Mouse (Mus musculus) layer of hippocampus, adult 11-12 months (tissue): Measurements from ENCODE around the gene Cdh15.

Source experiments
- DNase-seq: peaks from one replicate; pipeline ENCODE4 v3.0.0; 2022; ENCODE audit warnings: low spot score

The Cdh15 gene

DNA sequence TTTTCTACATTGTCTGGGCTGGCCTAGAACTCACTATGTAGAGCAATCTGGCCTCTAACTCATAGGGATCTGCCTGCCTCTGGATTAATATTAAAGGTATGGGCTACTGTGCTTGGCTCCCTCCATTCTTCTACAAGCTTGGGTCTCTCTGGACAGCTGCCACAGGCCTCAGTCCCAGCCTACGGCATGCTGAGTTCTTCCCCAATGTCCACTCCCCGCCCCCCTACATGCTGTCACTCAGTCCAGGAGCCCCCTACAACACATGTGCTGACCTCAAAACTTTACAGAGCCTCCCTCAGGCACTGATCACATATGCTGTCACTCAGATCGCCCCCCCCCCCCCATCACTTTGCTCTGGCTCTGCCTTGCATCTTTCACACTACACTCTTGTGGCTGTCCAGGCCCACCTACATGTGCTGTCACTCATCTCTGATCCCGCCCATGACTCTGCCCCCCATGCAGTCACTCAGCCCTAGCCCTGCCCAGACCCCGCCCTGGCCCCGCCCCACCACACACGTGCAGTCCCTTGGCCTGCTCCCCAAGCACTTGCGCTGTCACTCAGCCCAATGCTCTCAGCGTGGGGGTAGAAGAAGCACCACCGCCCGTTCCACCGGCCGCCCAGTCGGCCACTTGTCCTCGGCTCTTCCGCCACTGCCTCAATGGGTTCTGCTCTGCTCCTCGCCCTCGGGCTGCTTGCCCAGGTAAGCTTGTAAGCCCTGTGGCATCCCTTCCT lies at the start of gene Cdh15:
Gene Cdh15, plus strand, starts transcription at position 138 of the 733 bp plus-strand sequence.
- peak; percentile 27 for DNase-seq

DNA sequence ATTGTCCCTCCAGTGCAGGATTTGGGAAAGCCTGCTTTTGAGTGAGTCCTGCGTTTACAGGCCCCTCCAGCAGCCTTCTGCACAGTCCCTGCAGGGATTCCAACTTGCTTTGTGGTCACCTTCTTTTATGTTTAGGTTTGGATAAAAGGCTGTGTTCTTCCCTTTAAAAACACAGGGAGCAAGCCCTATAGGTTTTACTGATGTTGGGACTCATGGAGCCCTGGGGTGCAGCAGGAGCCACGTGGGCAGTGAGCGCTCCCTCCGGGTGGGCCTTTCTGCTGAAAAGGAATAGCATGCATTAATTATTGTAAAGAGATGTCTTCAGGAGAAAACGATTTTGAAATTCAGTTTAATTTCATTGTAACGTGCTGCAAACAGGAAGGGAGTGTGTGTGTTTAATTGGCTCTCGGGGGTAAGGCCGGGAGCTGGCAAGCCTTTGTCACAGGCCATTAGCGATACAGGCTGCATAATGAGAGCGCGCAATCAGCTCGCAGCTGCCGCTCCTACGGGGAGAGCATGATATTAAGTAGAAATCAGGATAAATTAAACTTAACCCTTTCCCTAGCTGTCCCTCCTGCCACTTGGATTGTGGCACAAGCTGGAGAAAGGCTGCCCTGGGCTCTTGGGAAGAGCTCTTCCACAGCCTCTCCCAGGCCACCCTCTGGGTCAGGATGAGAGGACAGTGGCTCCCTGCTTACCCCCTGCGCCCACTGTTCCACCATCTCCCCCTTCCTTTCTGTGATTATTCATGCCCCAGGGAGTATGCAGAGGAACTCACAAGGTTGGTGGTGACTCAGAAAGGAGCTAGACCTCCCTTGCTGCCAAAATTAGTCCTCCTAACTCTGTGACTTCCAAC lies 43.6 kb upstream of the Cdh15 start:
- DNase-seq: no peak

- peak; percentile 36 for DNase-seq
Measured at GRCm38 (mm10) chr8:122805349-122805748, 42.4 kb upstream of the Cdh15 start.

GRCm38 (mm10) chr8:122806956-122807538 lies 40.7 kb upstream of the Cdh15 start:
- DNase-seq: no peak

DNA sequence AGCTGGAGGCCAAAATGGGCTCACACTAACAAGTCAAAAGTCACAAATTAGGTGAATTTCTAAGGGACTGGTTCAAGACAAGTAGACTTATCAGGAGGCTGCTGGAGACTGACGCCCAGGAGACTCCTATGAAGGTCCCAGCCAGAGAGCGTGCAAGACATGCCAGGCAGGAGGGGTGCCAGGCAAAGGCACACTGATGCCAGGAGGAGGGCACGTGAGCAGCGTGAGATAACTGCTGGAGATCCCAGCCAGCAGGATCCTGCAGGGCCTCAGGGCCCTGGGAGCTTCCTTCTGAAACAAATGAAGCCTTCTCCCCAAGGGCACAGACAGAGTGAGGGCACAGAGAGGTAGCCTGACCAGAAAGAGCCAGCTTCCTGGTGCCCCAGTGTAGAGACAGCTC lies 39.9 kb upstream of the Cdh15 start:
- no peak for DNase-seq

DNA sequence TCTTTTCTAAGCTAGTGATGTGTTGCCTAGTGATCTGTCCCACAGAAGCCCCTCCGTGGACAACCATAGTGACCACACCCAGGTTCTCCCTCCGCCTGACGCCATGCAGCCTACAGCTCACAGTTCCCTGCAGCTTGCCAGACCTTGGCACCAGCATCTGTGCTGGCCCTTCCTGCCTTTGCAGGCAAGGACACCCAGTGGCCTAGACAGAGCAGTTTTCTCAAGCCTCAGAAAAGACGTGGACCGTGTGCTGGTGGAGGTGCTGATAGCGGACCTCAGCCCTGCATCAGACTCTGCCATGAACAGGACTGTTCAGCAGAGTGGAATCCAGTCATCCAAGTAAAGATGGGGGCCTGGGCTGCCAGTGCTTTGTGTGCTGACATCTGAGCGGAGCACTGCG lies 37.4 kb upstream of the Cdh15 start:
- no peak for DNase-seq

DNA sequence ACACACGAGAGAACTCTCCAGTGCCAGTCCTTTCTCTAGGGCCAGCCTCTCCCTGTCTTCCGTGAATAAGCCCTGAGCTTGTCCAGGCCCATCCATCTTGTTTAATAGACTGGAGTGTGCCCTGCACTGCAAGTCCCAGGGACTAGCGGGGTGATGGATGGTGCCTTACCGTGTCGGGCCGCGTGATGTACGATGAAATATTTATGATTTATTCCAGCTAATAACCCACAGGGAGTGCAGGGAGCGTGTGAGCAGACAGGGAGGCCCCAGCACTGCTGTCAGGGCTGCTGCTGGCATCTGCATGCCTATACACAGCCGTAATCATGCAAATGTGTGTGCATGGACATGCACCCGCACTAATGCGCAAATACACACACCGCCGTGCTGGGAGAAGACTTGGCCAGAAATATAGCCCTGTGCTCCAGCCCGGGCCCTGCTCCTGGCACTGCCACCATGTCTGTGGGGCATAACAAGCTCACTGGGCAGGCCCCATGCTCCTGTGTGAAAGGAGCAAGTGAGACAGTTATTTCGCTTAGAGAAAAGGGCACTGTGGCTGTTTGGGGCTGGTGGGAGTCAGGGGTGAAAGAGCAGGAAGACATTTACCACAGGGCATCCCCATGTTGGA lies 35.8 kb upstream of the Cdh15 start:
- DNase-seq: no peak

GRCm38 (mm10) chr8:122812610-122813250 lies 35.0 kb upstream of the Cdh15 start:
- no peak for DNase-seq

DNA sequence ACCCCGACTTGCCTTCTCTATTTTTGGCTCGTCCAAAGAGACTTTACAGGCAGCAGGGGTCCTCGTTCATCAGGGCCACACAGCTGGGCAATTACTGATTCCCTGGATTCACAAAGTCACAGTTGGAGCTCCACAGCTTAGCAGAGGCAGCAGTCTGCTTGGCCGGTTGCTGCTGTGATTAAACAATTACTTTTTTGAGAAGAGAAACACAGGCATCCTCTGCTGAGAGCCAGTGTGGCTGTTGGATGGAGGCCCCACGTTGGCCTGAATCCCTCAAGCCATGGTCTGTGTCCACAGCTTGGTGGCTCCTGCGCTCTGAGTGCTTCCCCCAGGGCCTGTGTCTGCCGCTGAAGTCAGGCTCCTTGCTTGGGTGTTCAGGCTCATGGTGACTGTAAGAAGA lies 33.2 kb upstream of the Cdh15 start:
- DNase-seq: peak; percentile 30

DNA sequence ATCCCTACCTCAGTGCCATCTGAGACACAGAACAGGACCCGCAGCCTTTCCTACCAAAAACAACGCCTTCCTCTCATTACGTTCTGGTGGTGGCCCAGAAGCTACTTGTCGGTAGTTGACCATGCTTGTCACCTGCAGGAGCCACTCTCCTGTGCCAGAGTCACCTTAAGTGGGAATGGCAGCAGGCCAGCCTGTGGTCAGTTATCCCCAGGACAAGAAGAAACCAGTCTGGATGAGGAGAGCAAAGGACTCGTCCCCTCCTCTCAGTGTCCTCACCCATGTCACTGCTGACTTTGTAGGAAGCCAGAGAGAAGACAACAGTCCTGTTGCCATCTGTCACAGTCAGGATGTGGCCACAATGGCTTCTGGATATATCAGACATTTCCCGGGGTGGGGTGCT lies 30.8 kb upstream of the Cdh15 start:
- DNase-seq: no peak

- DNase-seq: no peak
Measured at GRCm38 (mm10) chr8:122817724-122818496, 29.9 kb upstream of the Cdh15 start.

- no peak for DNase-seq
Measured at GRCm38 (mm10) chr8:122819776-122820175, 28.0 kb upstream of the Cdh15 start.

GRCm38 (mm10) chr8:122824571-122824970 lies 23.2 kb upstream of the Cdh15 start:
- DNase-seq: no peak

- DNase-seq: no peak
Measured at GRCm38 (mm10) chr8:122824986-122825385, 22.8 kb upstream of the Cdh15 start.

- DNase-seq: no peak
Measured at GRCm38 (mm10) chr8:122825408-122825807, 22.4 kb upstream of the Cdh15 start.

DNA sequence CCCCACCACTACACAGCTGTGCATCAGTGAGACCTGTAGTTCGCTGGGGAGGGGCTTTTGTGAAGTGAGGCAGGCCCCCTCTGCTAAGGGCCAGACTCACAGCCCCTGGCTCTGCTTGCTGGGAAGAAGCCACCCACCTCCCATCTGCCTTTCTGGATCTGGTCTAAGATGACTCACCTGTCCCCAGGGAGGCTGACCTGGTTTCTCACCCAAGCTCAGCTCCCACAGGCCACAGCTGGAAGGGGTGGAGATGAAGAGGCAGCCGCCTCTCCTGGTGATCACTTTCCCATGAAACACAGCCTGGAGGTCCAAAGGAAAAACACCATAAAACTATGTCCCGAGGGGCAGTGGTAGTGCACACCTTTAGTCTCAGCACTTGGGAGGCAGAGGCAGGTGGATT lies 18.4 kb upstream of the Cdh15 start:
- DNase-seq: no peak

DNA sequence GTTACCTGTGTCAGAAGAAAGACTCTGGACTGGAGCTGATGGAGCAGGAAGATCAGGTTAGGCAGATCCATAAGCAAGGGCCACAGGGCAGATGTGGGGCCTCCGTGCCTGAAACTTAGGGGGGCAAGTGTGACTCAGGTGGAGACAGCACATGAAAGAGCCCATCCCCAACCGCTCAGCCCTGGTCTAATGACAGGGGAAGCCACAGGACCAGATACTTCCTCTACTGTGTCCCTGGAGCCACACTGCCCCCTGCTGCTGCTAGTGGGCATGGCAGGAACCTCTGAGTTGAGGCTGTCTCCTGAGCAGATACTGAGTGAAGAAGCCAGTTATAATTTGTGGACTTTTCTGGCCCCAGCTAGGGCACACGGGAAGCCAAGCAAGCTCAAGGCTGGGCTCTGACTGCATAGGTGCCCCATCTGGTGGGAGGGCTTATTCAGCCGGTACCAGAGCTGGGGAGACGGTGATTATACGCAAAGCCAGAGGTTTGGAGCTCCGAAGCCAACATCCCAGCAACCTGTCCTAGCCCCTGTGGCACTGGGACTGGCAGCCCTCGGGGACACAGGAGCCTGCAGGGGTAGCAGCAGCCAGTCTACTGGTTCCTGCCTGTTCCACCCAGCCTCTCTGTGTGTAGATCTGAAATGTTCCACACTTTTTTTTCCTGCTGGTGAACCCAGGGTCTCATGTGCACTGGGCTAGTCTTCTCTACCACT lies 17.3 kb upstream of the Cdh15 start:
- DNase-seq: peak; percentile 95

DNA sequence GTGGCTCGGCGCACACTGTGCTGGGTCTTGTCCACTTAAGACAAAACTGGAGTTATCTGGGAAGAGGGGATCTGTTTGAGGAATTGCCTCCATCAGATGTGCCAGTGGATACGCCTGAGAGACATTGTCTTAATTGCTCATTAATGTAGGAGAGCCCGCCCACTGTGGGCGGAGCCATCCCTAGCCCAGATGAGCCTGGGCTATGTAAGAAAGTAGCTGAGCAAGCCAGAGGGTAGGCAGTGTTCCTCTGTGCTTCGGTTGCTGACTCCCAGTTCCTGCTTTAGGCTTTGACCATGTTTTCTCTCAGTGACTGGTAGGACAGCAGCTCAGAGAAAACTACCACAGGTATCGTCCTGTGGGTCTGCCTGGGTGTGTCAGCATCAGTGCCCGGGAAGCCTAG lies 13.3 kb upstream of the Cdh15 start:
- no peak for DNase-seq

- DNase-seq: peak; percentile 82
Measured at GRCm38 (mm10) chr8:122834971-122835370, 12.8 kb upstream of the Cdh15 start.

- no peak for DNase-seq
Measured at GRCm38 (mm10) chr8:122836199-122836598, 11.6 kb upstream of the Cdh15 start.

DNA sequence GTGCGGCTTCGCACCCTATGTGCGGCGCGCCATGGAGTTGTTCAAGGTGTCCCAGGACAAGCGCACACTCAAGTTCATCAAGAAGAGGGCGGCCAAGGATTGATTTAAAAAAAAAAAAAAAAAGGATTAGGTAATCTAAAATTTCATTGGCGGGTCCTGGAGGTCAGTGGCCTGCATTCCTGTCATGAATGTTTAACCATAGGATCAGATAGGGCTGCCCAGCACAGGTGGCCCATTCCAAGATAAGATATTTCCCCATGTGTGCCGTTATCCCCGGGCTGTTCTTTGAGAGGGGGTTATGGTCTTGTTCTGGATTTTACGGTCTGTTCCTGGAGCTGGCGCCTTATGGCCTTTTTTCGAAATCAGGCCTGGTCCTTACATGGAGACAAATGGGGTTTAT lies 11.1 kb upstream of the Cdh15 start:
- DNase-seq: no peak
